Mouse (Mus musculus): Measurements from ENCODE around the gene Cacna1c. TPM values are rescaled to one million over a fixed set of nuclear protein-coding genes. Genes with fewer than 3 reads are reported as not detected.

Gene Cacna1c
- polyA plus RNA-seq, 1 experiment = 16.7 TPM

DNA sequence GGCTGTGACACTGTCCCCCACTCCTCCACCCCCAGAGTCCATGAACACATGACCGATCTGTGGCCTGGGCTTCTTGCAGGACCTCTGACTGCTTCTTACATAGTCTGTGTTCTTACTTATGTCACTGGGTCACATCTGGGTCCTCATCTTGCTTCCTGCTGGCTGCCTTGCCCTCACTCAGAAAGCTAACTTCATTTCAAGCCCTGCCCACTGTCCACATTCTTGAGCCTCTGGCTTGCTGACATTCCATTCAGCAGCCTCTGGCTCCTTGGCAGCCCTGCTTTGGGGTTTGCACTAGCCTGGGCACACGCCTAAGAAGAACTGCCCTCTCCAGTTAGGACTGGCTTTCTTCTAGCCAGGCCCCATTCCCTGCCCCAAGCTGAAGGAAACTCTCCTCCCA, 159.2 kb downstream of the Cacna1c start:
- peaks cover 46% of the 10 kb centered on the region for H3K4me1 ChIP-seq (ENCODE audit: control insufficient read depth, insufficient read depth, low read length)
- 86% methylated on average over 2 of the region's 2 CpGs for WGBS
- no peak for TF ChIP-seq POLR2A (IDR thresholded peaks at IDR 0.05; ENCODE audit: borderline replicate concordance, insufficient read depth, low read length)
- TF ChIP-seq CTCF (IDR thresholded peaks at IDR 0.05; ENCODE audit: borderline replicate concordance, insufficient read depth, low read depth, low read length) = no peak
- no peak overlapping the region for H3K4me3 ChIP-seq (replicated peaks; ENCODE audit: insufficient read depth, low read depth, low read length)
- no peak for DNase-seq
- no peak overlapping the region; the same call in 1 of the 2 replicates for H3K27ac ChIP-seq (ENCODE audit: insufficient read depth, low read length)
- H3K27me3 ChIP-seq (ENCODE audit: control insufficient read depth, insufficient read depth, low read length) = no peaks in the 10 kb centered on the region

DNA sequence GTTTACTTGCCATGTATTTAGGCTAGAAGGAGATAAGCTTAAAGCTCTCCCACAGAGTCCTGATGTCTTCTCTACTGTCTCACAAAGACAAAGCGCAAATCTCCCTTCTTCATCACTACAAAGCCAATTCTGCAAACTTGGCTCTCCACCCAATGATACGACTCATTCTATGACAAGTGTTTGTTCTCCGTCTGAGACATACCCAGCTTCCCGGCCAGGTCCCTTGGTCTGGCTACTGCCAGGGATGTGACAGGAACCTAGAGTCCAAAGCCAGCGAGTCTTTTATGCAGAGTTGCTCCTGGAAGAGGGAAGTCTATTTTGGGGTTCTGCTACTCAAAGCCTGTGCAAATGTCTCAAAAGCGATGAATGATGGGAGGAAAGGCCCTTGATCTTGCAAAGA, 160.9 kb downstream of the Cacna1c start:
- H3K4me1 ChIP-seq (ENCODE audit: control insufficient read depth, insufficient read depth, low read length) = peaks cover 34% of the 10 kb centered on the region
- TF ChIP-seq POLR2A (IDR thresholded peaks at IDR 0.05; ENCODE audit: borderline replicate concordance, insufficient read depth, low read length) (no peak), CTCF (IDR thresholded peaks at IDR 0.05; ENCODE audit: borderline replicate concordance, insufficient read depth, low read depth, low read length) (no peak)
- H3K27ac ChIP-seq (ENCODE audit: insufficient read depth, low read length) = no peak overlapping the region
- no peak for DNase-seq
- H3K27me3 ChIP-seq (ENCODE audit: control insufficient read depth, insufficient read depth, low read length) = no peaks in the 10 kb centered on the region
- WGBS = 38% methylated on average over 6 of the region's 6 CpGs
- H3K4me3 ChIP-seq (replicated peaks; ENCODE audit: insufficient read depth, low read depth, low read length) = no peak overlapping the region

DNA sequence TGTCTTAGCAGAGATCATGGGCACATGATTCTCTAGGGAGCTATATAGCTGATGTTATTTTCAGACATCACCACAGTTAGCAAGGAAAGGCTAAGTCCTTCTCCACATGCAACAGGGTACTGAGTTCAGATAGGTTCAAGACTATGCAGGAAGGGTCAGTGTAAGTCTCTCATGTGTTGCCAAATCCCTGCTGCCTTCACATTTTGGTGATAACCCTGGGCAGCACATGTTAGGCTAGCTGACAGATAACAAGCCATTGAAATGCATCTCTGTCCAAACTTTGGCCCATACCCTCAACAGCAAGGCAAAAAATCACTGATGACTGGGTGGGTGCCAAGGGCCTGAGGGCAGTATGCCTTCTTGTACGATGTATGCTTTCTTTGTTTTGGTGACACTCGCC, 161.3 kb downstream of the Cacna1c start:
- WGBS = 35% methylated on average over 2 of the region's 2 CpGs
- Histone ChIP-seq H3K4me1 (ENCODE audit: control insufficient read depth, insufficient read depth, low read length) (peaks cover 30% of the 10 kb centered on the region), H3K27me3 (ENCODE audit: control insufficient read depth, insufficient read depth, low read length) (no peaks in the 10 kb centered on the region), H3K4me3 (replicated peaks; ENCODE audit: insufficient read depth, low read depth, low read length) (no peak overlapping the region), H3K27ac (ENCODE audit: insufficient read depth, low read length) (no peak overlapping the region)
- DNase-seq = no peak
- TF ChIP-seq POLR2A (IDR thresholded peaks at IDR 0.05; ENCODE audit: borderline replicate concordance, insufficient read depth, low read length) (no peak), CTCF (IDR thresholded peaks at IDR 0.05; ENCODE audit: borderline replicate concordance, insufficient read depth, low read depth, low read length) (no peak)

DNA sequence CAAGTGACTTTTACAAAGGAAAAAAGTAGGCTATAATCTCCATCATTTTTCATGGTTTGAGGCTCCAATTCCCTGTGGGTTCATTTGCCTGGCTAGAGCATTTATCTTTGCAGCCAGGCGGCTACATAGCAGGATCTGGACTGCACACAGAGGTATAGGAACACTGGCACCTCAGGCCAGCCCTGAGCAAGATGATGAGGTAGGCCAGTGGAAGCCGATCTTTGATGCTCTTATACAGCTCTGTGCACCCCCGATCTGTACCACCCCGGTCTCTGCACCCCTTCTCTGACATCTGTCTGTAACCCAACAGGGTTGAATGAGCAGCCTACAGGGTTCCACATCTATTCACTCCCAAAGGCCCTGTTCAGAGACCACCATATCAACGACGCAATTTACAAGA, 168.3 kb downstream of the Cacna1c start:
- 68% methylated on average over 6 of the region's 6 CpGs for WGBS
- TF ChIP-seq CTCF (IDR thresholded peaks at IDR 0.05; ENCODE audit: borderline replicate concordance, insufficient read depth, low read depth, low read length) = no peak
- no peak for TF ChIP-seq POLR2A (IDR thresholded peaks at IDR 0.05; ENCODE audit: borderline replicate concordance, insufficient read depth, low read length)
- Histone ChIP-seq H3K4me3 (replicated peaks; ENCODE audit: insufficient read depth, low read depth, low read length) (no peak overlapping the region), H3K4me1 (ENCODE audit: control insufficient read depth, insufficient read depth, low read length) (peaks cover 14% of the 10 kb centered on the region; the same call in 1 of the 2 replicates), H3K27me3 (ENCODE audit: control insufficient read depth, insufficient read depth, low read length) (no peaks in the 10 kb centered on the region), H3K27ac (ENCODE audit: insufficient read depth, low read length) (no peak overlapping the region)
- DNase-seq = no peak

DNA sequence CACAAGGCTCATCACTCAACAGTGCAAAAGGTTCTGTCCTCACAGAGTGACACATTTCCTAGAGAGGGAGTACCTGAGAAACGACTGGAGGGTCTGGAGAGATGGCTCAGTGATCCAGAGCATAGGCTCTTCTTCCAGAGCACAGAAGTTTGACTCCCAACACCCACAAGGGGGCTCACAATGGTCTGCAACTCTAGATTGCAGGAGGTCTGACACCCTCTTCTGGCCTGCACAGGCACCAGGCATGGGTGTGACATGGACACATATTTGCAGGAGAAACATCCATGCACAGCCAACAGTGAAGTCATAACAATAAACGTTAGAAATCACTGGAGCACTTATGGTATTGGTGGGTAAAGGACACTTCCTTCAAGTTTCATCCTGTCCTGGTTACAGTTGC, 173.4 kb downstream of the Cacna1c start:
- no peak overlapping the region for H3K27ac ChIP-seq (ENCODE audit: insufficient read depth, low read length)
- DNase-seq = no peak
- peaks cover 20% of the 10 kb centered on the region for H3K4me1 ChIP-seq (ENCODE audit: control insufficient read depth, insufficient read depth, low read length)
- H3K4me3 ChIP-seq (replicated peaks; ENCODE audit: insufficient read depth, low read depth, low read length) = no peak overlapping the region
- TF ChIP-seq POLR2A (IDR thresholded peaks at IDR 0.05; ENCODE audit: borderline replicate concordance, insufficient read depth, low read length) = no peak
- no peak for TF ChIP-seq CTCF (IDR thresholded peaks at IDR 0.05; ENCODE audit: borderline replicate concordance, insufficient read depth, low read depth, low read length)
- 69% methylated on average over 2 of the region's 2 CpGs for WGBS
- no peaks in the 10 kb centered on the region for H3K27me3 ChIP-seq (ENCODE audit: control insufficient read depth, insufficient read depth, low read length)

DNA sequence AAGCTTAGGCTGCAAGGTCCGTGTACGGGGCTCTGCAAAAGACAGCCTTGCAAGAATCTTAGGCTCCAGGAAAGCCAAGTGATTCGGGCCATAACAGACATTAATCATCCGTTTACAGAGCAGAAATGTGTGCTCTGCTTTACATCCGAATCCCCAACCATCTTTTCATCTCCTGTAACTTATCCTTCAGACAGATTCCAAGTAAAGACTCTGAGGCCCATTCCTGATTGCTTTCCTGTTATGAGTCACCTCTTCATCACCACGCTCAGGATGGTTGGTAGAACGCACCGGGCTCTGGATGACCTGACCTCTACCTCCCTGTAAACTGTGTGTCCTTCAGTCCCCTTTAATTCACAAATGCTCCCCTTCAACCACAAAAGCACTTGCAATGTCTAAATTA, 175.0 kb downstream of the Cacna1c start:
- Histone ChIP-seq H3K4me3 (replicated peaks; ENCODE audit: insufficient read depth, low read depth, low read length) (no peak overlapping the region), H3K27ac (ENCODE audit: insufficient read depth, low read length) (no peak overlapping the region), H3K27me3 (ENCODE audit: control insufficient read depth, insufficient read depth, low read length) (no peaks in the 10 kb centered on the region), H3K4me1 (ENCODE audit: control insufficient read depth, insufficient read depth, low read length) (peaks cover 16% of the 10 kb centered on the region)
- DNase-seq = no peak
- WGBS = 87% methylated on average over 8 of the region's 8 CpGs
- TF ChIP-seq POLR2A (IDR thresholded peaks at IDR 0.05; ENCODE audit: borderline replicate concordance, insufficient read depth, low read length) (no peak), CTCF (IDR thresholded peaks at IDR 0.05; ENCODE audit: borderline replicate concordance, insufficient read depth, low read depth, low read length) (no peak)

DNA sequence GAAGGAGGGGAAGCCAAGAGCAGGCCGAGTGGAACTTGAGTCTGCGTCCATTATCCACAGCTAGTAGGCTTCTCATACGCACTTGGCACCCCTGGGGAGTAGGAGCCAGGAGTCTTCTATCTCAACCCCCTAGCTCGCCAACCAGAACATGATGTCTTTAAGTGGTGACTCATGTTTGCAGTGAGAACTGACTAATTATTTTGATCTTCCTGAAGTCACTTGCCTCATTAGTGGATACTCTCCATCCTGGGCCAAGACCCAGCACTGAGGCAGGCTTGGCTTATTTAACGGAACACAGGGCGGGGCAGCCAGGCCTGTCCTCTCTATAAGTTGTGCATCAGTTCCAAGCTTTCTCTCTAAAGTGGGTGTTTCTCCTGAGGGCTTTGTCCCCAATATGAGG, 177.3 kb downstream of the Cacna1c start:
- 59% methylated on average over 6 of the region's 6 CpGs for WGBS
- DNase-seq = peak in 1 of 2 experiments; percentile 33

DNA sequence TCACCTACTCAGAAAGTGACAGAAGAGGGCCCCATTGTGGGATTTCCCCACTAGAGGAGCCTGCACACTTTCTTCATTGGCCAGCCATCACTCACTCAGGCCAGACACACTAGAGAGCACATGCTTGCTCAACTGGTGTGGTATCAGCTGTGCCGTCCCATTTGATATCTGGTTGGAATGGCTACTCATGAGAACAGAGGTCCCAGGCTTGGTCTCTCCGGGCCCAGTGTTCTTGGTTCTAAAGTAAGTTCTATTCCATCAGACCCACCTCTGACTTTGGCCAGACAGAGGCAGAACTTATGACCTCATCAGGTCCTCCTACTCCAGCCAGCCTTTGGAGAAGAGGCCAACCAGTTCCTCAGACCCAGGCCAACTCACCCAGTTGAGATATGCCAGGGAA, 178.0 kb downstream of the Cacna1c start:
- TF ChIP-seq CTCF (IDR thresholded peaks at IDR 0.05; ENCODE audit: borderline replicate concordance, insufficient read depth, low read depth, low read length) (no peak), POLR2A (IDR thresholded peaks at IDR 0.05; ENCODE audit: borderline replicate concordance, insufficient read depth, low read length) (no peak)
- 91% methylated on average over 2 of the region's 2 CpGs for WGBS
- no peak overlapping the region for H3K27ac ChIP-seq (ENCODE audit: insufficient read depth, low read length)
- no peaks in the 10 kb centered on the region for H3K27me3 ChIP-seq (ENCODE audit: control insufficient read depth, insufficient read depth, low read length)
- H3K4me1 ChIP-seq (ENCODE audit: control insufficient read depth, insufficient read depth, low read length) = peaks cover 19% of the 10 kb centered on the region
- DNase-seq = no peak
- H3K4me3 ChIP-seq (replicated peaks; ENCODE audit: insufficient read depth, low read depth, low read length) = no peak overlapping the region

More for the DNA sequence above, 177.3 kb downstream of the Cacna1c start:
- Histone ChIP-seq H3K27me3 (ENCODE audit: control insufficient read depth, insufficient read depth, low read length) (no peaks in the 10 kb centered on the region), H3K27ac (ENCODE audit: insufficient read depth, low read length) (no peak overlapping the region), H3K4me1 (ENCODE audit: control insufficient read depth, insufficient read depth, low read length) (peaks cover 19% of the 10 kb centered on the region), H3K4me3 (replicated peaks; ENCODE audit: insufficient read depth, low read depth, low read length) (no peak overlapping the region)
- no peak for TF ChIP-seq POLR2A (IDR thresholded peaks at IDR 0.05; ENCODE audit: borderline replicate concordance, insufficient read depth, low read length)
- TF ChIP-seq CTCF (IDR thresholded peaks at IDR 0.05; ENCODE audit: borderline replicate concordance, insufficient read depth, low read depth, low read length) = no peak
